Mouse (Mus musculus) layer of hippocampus, postnatal 14 days (tissue): ENCODE data around the gene Pola1. TPM values are rescaled to one million over a fixed set of nuclear protein-coding genes. Genes with fewer than 3 reads are reported as not detected.

Experiments
- DNase-seq, 2 experiments: peaks; one replicate each; pipeline ENCODE4 v3.0.0; 2021 to 2022; ENCODE audit warnings: low spot score in 2 of 2, mixed read lengths in 1 of 2
- total RNA-seq, 2 experiments: library from RNA; stranded (reverse); gene quantifications; 2 replicates each; pipeline ENCODE4 v1.2.3; 2021

Pola1 gene
- total RNA-seq, 2 experiments from 2014 or later = 9.2 to 10.2 TPM

DNA sequence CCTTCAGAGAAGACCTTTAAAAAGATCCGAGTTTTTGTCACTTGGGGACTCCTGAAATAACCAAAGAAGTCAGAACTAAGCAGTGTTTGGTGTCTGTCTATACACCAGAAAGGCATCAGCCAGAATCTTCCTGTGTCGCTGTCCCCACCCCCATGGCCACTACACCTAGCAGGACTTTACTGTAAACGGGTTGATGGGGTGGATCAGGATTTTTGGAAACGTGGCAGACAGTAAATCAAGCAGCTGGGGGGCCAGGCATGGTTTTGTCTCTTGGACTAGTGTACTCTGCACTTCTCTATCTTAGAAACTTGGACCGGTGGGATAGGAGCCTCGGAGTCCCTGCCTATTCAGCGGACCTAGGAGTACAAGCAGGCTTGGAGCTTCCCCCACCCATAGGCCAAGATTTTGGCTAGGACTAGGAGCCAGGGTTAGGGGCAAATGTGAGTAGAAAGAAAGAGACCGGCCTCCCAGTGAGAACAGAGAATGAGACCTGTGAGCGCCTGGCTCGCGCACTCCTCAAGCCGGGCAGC, 342.0 kb downstream of the Pola1 start:
- DNase-seq = peak in 1 of 2 experiments; percentile 40

DNA sequence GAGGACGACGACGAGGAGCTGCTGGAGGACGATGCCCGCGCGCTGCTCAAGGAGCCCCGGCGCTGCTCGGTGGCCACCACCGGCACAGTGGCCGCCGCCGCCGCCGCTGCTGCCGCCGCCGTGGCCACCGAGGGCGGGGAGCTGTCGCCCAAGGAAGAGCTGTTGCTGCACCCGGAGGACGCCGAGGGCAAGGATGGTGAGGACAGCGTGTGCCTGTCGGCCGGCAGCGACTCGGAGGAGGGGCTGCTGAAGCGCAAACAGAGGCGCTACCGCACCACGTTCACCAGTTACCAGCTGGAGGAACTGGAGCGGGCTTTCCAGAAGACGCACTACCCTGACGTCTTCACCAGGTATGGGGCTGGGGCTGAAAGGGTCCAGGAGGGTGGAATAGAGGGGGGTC, 342.9 kb downstream of the Pola1 start:
- no peak for DNase-seq

DNA sequence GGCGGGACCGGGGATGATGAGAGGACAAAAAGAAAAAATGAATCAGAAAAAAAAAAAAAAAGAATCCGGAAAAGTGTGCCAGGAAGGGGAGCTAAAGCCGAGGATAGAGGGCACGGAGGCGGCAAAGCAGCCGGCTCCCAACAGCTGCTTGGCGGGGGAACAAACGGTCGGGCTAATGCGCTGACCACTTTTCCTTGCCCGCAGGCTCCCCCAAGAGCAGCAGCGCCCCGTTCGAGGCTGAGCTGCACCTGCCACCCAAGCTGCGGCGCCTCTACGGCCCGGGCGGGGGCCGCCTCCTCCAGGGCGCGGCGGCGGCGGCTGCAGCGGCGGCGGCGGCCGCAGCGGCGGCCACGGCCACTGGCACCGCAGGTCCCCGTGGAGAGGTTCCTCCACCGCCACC, 343.6 kb downstream of the Pola1 start:
- DNase-seq = no peak

DNA sequence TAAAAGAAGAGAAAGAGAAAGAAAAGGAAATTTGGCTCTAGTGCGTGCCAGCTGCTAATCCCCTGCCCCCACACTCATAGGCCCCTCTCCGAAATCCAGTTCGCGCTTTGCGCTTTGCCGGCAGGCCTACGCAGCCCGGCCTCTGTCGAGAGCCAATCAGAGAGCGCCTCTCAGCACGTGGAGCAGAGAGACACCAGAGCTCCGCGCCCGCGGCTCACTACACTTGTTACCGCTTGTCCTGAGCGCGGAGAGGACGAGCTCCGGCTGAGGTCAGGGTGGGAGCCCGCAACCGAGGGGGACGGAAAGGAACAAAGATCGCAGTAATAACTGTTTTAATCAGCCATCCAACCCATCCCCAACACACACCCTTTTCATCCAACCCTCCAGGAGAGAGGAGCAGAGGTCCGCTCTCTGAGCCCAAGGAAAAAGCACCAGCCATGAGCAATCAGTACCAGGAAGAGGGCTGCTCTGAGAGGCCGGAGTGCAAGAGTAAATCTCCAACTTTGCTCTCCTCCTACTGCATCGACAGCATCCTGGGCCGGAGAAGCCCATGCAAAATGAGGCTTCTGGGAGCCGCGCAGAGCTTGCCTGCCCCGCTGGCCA, 345.6 kb downstream of the Pola1 start, which contains the start of gene Arx:
TSS of gene Arx (plus strand) at position 155 of the 603 bp plus-strand sequence.
- DNase-seq = peak in 1 of 2 experiments; percentile 70

DNA sequence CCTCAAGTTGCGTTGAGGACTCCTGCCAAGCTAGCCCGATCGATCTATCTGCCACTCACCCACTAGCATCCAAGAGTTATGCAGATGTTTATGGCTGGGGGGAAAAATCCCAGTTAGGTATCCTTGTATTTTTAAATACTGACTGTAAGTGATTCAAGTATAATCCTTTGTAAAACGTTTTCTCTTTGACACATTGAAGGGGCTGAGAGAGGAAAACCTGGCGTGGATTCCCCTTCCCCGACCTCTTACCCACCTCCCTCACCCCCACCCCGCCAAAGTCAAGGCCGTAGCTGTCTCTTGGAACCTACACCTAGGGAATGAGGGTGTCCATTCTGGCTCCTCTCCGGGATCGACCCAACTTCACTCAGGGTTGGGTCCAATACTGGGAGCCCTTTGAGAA, 346.9 kb downstream of the Pola1 start:
- DNase-seq = no peak

DNA sequence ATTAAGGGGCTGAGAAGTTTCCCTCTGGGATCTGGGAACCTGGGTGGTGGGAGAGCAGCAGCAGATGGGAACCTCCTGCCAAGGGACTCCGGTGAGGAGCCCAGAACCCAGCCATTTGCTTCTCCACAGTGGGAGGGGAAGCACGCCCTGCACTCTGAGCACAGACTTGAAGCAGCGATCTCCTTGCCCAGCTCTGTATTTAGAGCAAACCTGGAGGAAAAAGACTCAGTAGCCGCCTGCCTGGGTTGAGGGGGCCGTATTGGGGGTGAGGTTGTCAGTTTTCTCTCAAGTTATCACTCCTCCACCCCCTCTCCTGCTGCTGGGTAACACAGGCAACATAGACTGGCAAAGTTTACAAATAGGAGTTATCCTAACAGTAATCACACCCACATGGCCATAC, 350.2 kb downstream of the Pola1 start:
- no peak for DNase-seq

DNA sequence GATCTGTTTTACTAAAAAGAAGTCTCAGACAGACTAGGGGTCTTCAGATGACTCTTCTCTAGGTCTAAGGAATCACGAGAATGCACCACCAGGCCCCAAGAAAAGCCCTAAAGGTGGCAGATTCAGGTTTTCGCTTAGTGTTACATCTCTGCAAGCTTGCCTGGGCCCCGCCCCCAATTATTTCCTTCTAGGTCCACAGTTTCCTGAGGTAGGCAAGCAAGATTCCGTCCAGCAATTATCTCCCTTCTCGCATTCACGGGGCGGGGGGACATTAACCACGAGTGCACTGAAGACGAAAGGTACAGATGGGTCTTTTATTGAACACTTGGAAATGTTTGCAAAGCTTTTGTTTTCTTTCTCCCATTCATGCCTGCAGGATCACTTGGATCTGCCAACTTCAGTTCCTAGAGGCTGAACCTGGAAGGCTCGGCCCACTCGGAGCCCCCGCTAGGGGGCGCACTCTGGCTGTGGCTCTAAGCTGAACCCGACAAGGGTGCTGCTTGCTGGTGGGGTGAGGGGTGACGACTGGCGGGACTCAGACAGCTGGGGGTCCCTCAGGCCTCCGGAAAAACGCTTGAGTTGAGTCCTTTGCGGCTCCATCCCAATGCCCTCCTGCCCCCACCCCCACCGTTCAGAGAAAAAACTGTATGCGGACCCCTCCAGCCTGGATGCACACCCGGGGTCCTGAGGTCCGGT, 350.8 kb downstream of the Pola1 start:
- peak in 1 of 2 experiments; percentile 66 for DNase-seq

DNA sequence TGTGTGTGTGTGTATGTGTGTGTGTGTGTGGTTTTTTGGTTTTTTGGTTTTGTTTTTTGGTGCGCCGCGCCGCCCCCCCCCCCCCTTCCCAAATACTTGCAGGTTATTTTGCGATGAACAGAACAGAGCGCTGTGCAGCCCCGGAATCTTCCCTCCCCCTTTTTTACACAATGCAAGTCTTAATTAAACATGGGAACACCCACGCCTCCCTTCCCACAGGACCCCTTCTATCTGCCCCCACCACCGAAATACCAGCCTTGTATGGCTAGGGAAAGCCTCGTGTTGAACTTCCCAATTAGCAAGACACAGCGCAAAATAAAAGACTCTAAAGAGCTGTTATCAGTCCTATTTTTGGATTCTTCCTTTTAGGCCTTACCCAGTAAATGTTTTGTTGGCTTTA, 352.0 kb downstream of the Pola1 start:
- no peak for DNase-seq

DNA sequence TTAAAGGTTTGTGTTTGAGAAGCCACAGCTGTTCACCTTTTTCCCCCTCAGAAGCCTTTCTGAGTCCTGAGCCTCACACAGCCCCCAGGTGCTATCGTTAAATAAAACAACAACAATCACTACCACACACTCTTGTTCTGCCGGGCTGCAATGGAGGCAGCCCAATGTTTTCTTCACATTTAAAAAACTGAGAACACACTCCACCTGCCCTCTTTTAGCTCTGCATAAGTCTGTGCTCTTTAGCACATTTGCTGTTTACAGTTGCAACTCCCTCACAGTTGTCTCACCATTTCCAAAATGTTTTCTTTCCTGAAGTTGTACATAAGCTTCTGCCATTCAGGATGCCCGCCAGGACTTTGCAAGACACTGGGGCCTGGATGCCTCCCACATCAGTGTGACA, 356.3 kb downstream of the Pola1 start:
- peak in 1 of 2 experiments; percentile 1 for DNase-seq

Other genes starting within 250 kb of the Pola1 start
- 10 to 100 TPM; 43.1 to 44.4 TPM for gene Pcyt1b, start 22.7 kb upstream of the Pola1 start, total RNA-seq
- gene Pdk3, start 200.0 kb upstream of the Pola1 start, total RNA-seq = 10 to 100 TPM; 39.1 to 42.5 TPM